Mouse (Mus musculus): ENCODE measurements around the gene Twistnb.
A peak's percentile ranks its signal among the peaks of the same experiment; 100 is the strongest.

Twistnb gene

DNA sequence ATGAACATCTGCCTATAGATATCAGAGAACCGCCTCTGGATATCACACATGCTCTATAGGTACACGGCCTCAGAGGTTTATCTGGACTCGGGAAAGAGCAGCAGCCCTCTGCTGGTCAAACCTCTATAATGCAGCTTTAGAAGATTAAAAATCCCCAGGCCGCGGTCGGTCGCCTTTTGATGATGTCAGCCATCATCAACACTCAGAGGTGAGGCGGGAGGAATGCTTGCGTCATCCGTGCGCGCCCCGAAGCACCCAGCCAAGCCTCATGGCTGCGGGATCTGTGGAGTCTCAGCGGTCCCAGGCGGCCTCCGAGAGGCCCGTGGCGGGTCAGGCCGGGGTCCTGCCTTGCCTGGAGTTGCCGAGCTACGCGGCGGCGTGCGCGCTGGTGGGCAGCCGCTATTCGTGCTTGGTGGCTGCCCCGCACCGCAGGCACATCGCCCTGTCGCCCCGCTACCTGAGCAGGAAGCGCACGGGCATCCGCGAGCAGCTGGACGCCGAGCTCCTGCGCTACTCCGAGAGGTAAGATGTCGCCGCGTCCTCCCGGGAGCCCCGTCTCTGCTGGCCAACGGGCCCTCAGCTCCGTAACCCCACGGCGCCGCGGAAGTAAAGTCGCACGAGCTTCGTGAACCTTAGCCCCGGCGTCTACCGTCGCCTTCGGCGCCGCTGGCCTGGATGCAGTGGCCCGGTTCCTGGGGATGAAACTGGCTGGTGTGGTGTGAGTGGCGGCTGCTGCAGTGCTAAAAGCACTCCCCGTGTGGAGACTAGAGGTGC lies at the start of gene Twistnb:
Twistnb (plus strand) TSS at position 249 of the 774 bp plus-strand sequence.
- peak; percentile 99 for DNase-seq

DNA sequence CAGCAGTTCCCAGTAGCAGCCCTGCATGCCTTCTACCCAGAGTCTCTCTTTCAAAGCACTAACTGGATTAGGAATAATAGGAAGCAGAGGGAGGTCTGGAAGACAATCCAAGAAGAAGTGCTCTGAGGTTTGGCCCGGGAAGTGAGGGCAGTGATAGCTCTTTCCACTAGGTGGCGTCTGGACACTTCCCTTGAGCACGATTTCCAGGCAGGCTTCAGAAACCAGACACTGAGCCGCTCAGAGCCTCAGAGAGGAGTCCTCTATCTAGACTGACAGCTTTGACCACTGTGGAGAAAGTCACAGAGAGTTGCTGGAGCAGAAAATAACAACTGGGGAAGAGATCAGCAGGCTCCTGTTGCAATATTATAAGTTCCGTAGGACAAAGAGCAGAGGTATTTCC lies 40.6 kb upstream of the Twistnb start:
- DNase-seq, result peak; percentile 75

DNA sequence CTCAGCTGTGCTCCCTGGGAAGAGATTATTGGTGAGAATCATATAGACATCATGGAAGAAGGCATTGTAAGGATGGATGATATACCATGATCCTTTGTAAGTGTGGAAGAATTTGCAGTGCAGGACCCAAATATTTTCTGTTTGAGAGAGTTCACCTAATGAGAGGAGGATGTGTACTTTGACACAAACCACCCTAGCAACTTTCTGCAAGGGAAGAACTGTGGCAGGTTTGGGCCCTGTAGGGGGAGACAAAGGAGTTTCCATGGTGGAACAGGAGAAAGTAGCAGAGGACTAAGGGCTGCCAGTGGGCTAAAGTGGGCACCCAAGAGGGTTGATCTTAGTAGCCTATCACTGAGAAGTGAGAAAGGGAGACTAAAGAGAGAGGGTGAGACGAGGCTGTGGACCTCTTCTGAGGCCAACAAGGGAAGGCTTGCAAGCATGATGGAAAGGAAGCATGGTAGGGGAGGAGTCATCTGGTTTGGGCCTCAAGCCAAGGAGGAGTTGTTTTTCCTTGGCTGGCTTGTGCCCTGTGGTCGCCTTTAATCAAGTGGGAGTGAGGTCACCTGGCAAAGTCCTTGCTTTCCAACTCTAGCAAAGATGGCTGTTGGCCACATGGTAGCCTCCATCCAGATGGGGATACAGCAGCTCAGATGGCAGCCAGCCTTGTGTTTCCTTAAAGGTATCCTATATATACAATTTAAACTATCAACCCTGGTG lies 38.4 kb upstream of the Twistnb start:
- no peak for DNase-seq

DNA sequence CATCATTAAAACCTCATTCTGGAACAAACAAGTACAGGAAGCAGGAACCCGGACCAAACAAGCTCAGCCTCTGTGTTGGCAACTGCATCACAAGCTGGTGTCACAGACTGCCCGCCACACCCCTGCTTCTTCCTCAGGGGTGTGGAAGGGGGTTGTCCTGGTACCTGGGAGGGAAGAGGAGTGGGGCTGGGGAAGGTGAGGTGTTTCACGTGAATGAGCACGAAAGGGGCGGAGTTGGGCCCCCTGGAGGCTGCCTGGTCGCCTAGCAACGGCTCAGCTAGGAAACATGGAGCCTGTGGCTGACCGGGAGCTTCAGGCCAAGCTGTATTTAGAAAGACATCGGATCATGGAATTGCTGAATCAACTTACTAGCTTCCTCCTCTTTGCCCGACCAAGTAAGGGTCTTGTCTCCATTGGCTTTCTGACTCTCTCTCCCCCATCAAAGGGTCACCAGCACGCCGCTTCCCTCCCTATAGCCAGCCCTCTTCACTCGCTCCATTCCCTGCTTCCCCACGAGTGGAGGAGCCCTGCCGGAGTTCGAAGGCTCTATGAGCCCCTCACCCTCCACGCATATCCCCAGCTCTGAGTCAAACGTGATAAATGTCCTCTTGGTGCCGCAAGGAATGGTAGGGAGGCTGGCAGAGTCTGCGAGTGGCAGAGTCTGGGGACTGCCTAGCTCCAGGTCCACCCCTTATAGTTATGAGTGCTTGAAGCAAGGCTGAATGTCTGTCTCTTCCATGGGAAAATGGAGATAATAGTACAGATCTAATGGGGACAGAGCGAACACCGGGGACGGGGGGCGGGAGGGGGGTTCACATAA lies 34.4 kb upstream of the Twistnb start, which contains the start of gene Efcab10:
Efcab10 (plus strand) TSS at position 51 of the 820 bp plus-strand sequence.
- no peak for DNase-seq

DNA sequence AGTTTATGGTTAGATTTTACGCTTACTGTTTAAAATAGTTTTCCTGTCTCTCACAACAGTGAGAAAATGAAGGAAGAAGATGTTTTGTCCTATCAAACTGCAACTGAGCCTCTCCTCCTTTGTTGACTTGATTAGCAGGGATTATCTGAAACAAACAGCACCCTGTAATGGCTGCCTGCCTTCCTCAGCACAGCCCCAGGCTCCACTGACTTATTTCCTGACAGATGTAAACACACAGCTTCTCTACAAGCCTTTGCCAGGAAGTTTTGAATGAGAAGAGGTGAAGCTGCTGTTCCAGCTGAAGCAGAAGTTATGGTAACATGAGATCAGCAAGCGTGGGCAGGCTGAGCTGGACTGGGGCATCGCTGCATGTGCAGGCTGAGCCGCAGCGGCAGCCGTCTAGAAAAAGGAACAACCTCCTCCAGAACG lies 26.2 kb upstream of the Twistnb start:
- no peak for DNase-seq

DNA sequence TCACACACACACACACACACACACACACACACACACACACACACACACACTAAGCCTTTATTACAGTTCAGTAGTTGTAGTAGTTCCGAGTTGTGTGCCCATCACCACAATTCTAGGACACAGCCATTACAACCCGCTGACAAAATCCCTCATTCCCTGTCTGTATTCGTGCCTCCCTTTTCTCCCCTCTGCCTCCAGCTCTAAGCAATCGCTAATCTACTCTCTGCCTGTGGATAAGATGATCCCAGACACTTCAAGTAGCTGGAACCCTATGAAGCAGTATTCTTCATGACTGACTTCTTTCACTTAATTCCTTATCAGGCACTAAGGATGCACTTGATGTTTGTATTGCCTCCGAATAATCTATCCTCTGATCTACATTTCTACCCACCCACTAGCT lies 24.4 kb upstream of the Twistnb start:
- no peak for DNase-seq

DNA sequence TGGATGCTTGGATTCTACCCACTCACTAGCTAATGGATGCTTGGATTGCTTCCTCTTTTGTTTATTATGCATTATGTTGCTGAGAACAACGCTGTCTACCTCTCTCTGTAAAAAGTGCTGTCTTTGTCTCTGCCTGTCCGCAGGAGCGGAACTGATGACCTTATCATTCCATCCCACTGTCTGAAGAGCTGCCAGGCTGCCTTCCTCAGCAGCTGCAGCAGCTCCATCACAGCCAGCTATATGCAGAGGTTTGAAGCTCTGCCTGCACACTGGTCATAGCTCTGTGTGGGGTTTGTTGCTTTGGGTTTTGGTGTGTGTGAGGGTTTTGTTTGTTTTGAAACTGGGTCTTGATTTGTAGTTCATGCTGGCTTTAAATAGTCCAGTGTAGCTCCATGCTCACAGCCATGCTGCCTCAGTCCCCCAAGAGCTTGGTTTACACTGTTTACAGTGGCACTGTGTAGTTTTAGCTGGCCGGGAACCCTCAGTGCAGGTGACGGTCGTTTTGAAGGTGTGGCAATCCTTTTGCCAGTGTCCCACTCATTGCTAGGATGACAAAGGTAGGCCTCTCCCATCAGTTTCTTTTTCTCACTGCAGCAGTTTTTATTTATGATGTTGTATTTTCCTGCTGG lies 23.9 kb upstream of the Twistnb start:
- no peak for DNase-seq

DNA sequence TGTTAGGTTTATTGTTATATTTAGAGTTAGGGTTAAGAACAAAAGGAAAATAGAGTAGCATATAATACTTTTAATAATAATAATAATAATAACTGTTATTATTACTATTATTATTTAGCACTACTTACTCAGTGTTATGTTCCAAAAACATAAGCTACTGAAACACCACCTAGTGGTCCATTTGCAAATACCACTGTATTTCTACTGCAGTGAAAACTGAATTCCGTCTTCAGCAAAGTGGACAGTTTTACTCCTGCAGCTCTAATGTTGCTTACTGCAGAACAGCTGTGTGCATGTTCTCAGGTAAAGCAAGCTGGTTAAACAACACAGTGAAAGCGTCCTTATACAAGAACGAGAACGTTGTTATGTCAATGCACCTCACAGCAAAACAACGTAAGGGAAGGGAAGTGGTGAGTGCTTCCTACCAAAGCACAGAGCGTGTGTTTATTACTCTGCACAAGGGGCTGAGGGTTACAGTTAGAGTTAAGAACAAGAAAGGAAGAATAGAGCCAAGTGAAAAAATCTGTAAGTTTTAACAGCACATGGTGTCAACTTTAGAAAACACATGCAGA lies 17.8 kb upstream of the Twistnb start:
- no peak for DNase-seq

DNA sequence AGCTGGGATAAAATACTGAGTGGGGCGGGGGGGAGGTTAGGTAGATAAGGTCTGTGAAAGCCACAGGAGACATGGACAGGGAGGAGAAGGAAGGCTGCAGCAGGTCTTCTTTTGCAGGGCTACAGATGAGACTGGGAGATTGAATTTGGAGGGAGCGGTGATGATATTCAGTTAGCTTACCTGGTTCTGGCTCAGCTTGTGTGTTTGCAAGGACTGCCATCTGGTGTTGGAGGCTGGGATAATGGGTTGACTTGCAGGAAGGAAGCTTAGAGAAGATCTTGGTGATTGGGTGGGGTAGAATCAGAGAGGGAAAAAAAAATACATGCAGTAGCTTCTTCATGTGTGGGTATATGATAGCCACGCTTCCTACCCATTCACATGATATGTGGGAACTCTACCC lies 5.1 kb upstream of the Twistnb start:
- peak; percentile 38 for DNase-seq

DNA sequence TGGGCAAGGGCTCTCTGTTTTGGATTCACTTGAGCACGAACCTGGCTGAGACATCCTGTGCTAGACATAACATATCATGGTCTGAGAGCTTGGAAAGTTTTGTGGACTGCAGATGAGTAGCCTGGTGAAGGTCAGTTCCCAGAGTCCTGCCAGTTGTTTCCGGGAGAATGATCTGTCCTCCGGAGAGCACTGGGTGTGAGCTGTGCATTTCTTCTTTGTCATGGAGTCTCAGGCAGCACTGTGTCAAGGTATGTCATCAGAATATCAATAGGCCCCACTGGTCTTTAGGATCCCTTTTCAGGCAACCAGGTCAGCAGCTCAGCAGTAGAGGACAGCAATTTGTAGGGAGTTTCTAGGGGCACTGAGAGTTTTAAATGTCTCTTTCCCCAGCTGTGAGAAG lies 2.1 kb upstream of the Twistnb start:
- DNase-seq, result no peak

DNA sequence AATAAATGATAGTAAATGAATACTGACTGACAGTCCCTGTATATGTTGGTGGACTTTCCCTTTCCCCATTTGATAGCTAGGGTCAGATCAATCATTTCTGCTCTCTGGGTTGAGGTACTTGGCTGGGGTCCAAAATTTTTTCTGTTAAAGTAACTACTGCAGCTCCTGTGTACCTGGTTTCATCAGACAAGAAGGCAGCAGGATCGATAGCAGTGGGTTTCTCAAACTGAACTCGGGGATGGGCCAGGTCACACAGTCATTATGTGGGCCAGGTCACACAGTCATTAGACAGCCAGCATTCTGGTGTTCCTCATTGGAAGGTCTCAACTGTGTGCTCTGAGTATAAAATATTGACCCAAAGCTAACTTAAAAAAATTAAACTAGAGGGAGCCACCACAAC lies 1.7 kb upstream of the Twistnb start:
- DNase-seq, result peak; percentile 8

DNA sequence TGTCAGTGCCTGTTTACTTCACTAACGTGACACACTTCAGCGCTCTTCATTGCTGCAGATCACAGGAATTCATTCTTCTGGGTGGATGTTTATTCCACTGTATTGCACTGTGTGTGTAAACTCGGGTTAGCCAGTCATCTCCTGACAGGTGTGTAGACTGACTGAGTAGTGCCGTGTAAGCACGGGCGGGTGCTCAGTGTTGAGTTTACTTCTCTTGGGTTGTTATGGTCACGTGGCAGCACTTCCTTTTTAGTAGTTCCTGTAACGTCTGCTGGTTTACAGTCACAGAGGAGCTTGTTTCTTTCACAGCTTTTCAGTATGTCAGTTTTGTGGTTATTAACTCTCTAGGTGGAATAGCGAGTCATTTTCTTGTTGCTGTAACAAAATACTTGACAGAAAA lies 4.4 kb downstream of the Twistnb start:
- no peak for DNase-seq

DNA sequence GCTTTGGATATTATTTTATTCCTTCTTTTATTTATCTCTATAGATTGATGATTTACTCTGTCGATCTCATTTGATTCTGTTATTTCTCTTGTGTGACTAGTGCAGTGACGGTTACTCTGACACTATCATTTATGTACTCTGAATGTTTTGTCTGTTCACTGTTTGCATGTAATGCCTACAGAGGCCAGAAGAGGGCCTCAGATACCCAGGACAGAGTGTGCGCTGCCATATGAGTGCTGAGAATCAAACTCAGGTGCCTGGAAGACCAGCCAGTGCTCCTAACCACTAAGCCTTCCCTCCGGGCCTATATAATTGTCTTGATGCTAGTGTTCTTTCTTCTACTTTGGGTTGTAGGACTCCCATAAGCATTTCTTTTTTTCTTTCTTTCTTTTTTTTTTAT lies 5.3 kb downstream of the Twistnb start:
- no peak for DNase-seq

DNA sequence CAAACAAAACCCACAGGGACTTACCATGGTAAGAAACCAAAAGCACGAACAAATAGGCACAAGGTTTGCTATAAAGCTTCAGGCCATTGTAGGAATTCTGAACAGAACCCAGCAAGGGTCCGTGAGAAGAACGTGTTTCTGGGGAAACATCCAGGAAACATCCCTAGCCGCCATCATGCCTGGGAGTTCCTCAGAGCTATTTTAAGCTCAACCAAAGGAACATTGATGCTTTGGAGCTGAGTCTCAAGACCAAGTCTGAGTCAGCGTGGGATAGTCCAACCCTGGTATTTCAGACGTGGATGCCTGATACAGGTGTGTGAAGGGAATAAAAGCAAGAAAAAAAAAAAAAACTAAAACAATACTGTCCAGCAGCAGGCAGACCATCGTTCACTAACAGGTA lies 26.0 kb downstream of the Twistnb start:
- no peak for DNase-seq

DNA sequence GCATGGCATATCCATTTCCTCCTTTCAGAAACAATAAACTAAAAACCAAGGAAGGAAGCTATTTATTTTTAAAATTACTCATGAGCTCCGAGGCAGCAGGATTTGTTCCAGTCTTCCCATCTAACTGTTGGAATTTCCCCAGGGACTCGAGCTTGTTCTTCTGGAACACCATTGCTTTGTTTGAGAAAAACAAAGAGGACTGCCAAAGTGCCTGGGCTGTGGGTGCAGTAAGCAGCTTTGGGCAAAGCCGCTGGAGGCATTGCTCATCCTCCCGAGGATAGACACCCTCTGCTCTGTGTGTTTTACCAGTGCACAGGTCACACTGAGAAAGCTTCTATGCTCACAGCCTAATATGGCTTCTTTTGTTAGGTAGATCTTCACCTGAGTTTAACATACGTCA lies 26.8 kb downstream of the Twistnb start:
- DNase-seq, result no peak

DNA sequence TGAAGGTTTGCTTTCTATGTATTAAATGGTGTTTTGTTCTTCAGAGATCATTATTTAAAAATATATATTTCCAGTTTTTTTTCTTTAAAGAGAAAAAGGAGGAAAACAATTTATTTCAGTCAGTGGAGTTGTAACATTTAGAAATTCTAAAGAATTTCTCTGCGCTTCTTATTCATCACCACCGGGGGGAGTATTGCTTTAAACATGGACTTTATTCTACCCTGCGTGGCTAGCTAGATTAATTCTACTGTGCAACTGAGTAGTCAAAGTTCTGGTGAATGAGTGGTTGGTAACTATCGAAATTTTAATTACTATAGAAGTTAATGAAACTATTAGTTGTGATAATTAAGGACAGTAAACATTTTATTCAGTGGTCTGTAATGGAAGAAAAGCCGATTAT lies 51.5 kb downstream of the Twistnb start:
- DNase-seq, result no peak

DNA sequence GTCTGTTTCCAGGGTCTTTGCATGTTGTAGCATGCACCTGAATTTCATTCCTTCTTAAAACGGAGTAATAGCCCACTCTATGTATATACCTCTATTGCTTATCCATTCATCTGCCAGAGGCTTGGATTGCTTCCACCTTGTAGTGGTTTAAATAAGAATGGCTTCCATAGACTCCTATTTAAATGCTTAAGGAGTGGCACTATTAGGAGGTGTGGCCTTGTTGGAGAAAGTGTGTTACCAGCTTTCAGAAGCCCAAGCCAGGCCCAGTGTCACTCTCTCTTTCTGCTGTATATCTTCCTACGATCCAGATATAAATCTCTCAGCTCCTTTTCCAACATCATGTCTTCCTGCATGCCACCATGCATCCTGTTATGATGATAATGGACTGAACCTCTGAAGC lies 53.5 kb downstream of the Twistnb start:
- no peak for DNase-seq
